Mouse (Mus musculus): ENCODE data around the gene Hs3st3a1. TPM values are rescaled to one million over a fixed set of nuclear protein-coding genes. Genes with fewer than 3 reads are reported as not detected.

Hs3st3a1 gene
- under 1 TPM; 0.70 to 0.91 (median 0.77) TPM for total RNA-seq (2022)

DNA sequence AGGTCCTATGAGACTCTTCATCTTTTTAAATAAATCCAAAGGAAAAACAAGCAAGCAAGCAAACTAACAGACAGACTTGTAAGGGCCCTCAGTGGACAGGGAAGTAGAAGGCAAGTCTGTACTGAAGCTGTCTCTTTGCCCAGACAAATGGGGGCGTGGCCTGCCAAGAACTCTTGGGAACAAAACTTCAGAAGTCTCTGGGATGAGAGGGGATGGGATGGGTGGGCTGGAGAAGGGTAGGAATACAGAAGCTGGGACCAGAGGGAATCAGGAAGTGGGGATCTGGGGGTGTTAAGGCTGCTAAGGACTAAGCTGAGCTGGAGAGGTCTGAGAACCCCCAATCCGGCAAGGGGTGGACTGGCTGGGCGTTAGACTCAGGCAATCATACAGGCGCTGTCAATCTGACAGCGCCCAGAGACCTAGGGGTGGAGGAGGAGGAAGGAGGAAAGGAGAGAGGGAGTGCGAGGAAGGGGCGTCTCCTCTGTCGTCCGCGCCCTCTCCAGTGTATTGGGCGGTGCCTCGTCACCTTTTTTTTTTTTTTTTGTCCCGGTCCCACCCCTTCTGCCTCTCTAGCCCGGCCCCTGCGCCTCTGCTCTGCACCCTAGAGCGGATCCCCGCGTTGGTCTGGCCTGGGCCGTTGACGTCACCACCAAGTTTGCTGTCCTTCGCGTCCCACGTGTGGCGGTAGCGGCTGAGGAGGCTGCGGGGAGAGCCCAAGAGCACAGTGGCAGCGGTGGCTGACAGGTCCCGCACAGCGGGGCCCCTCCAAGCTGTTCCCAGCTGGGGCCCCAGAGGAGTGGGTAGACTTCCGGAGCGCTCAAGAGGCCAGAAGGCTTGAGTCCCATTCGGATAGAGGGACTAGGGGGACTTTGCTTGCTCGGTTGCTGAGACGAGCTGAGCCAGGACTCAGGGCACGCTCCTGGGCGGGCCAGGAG, at the start of gene Hs3st3a1:
TSS of gene Hs3st3a1 (plus strand) at position 722 of the 935 bp plus-strand sequence.
- no peak for DNase-seq (ENCODE audit: low spot score in 2 of 2)

- no peak for DNase-seq (ENCODE audit: low spot score in 2 of 2)
These were observed 48.8 kb upstream of the Hs3st3a1 start for GRCm38 (mm10) chr11:64386333-64386732.

DNA sequence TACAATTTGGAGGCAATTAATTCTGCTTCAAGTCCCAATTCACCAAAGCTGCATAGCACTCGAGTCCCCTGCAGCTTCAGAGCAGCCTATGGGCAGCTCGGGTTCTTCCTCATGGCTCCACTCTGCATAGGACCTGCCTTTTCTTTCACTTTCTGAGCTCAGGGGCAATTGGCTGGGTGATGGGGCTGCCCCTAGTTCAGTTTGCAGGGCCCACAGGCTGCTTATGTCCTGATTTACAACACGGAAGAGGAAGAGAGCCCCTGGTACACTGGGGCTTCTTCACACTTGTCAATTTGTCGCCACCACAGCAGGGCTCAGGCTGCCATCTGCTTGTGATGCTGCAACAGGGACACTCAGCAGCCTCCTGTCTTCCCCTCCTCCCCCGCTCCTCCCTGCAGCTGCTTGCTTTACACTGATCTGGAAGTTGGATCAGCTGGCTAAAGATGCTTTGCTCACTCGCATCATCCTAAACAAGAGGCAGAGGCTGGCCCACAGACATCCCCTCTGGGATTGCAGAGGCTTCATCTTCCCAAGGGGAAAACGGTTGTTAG, 38.7 kb upstream of the Hs3st3a1 start:
- DNase-seq (ENCODE audit: low spot score in 2 of 2) = peak; percentile 67

GRCm38 (mm10) chr11:64396949-64397348, 38.2 kb upstream of the Hs3st3a1 start:
- no peak for DNase-seq (ENCODE audit: low spot score in 2 of 2)

DNA sequence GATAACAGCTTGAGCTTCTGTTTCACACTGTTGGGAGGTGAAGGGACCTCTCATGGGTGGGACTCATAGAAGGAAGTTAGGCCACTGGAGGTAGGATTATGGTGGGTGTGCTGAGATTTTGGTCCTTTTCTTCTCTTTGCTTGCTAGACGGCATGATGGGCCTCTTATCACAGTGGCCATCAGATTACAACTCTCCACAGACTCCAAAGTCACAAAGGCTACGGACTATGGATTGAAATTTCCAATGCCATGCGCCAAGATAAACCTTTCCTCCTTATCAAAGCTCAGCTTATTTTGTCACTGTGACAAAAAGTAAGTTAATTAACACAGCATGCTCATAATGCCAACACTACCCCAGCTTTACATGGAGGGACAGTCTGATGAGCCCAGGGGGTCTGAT, 37.5 kb upstream of the Hs3st3a1 start:
- no peak for DNase-seq (ENCODE audit: low spot score in 2 of 2)

DNA sequence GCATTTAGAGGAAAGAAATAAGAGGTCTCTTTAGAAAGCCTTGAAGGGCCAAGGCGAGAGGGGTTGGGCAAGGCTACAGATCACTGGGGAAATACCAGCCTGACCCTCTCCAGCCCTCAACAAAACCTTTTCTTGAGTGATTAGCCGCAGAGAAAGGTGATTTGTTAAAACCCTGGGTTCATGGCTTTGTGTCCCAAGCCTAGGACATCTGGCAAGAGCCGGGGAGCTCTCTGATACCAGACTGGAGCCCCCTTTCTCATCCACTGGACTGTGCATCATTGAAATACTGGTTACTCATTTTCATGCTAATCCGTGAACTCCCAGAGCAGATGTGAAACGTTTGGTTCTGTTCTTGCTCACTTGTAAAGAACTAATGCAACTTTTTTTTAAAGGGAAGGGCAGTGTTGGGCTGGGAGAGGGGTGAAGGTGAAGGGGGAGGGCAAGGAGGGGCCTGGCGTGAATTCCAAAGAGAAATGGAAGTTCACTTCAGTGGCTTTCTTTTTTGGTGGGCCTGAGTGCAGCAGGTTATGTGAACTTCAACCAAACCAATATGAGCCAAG, 34.5 kb upstream of the Hs3st3a1 start:
- no peak for DNase-seq (ENCODE audit: low spot score in 2 of 2)

GRCm38 (mm10) chr11:64418969-64419368, 16.2 kb upstream of the Hs3st3a1 start:
- DNase-seq (ENCODE audit: low spot score in 2 of 2) = no peak

DNA sequence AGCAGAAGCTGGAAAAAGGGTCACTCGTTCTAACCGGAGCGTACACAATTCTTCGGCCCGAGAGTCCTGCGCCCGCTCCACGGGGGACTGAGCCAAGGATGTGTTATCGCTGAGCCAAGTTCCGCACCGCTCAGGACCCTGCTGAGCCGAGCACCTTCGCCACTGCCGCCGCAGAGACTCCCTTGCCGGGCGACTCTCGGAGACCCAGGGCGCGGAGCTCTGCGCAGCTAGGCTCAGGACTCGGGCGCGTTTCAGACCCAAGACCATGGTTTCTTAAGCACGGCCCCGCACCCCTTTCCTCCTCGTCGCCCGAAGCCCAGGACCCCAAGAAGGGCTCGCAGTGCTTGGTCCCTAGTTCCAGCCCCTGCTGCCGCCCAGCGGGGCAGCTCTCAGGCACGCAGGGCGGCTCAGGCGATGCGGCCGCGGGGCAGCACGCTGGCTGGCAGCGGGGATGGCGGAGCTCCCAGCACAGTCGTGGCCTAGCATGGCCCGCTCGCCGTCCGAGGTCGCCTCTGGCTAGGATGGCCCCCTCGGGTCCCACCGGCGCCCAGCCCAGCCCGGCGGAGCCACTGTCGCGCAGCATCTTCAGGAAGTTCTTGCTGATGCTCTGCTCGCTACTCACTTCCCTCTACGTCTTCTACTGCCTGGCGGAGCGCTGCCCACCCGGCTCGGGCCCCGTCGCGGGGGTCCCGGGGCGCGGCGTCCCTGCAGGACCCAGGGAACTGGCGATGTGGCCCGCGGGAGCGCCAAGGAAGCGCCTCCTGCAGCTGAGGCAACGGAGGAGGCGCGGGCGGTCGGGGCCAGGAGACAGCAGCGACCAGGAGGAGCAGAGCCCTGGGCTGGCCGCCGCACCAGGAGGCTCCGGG, 647 bp downstream of the Hs3st3a1 start:
- DNase-seq (ENCODE audit: low spot score in 2 of 2) = peak in 1 of 2 experiments; percentile 7

- DNase-seq (ENCODE audit: low spot score in 2 of 2) = no peak
These were observed 1.2 kb downstream of the Hs3st3a1 start, which contains the start of gene F930015N05Rik for GRCm38 (mm10) chr11:64436412-64436727. TSS of gene F930015N05Rik (minus strand) at chr11:64436653.

DNA sequence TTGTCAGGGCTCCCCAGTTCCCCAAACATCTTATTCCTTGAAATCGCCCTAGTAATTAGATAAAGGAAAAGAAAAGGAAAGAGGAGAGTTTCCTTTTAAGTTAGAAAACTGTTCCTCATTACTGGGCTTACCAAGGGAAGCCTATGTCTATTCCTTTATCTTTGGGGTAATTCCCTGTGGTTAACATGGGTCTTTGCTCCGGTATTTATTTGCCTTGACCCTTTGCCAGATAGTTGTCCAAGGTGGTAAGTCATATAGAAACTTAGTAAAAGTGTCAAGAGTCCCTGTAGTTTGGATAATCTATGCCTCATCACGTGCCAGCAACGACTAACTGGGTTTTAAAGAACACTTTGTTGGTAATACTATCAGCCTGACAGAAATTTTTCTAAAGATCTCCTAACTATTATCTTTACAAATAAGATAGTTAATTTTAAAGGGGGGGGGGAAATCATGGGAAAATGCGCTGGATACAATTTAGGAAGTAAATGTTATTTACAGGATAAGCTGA, 1.7 kb downstream of the Hs3st3a1 start:
- no peak for DNase-seq (ENCODE audit: low spot score in 2 of 2)

GRCm38 (mm10) chr11:64437721-64438120, 2.6 kb downstream of the Hs3st3a1 start:
- no peak for DNase-seq (ENCODE audit: low spot score in 2 of 2)

- no peak for DNase-seq (ENCODE audit: low spot score in 2 of 2)
These were observed 3.8 kb downstream of the Hs3st3a1 start for GRCm38 (mm10) chr11:64438909-64439308.

DNA sequence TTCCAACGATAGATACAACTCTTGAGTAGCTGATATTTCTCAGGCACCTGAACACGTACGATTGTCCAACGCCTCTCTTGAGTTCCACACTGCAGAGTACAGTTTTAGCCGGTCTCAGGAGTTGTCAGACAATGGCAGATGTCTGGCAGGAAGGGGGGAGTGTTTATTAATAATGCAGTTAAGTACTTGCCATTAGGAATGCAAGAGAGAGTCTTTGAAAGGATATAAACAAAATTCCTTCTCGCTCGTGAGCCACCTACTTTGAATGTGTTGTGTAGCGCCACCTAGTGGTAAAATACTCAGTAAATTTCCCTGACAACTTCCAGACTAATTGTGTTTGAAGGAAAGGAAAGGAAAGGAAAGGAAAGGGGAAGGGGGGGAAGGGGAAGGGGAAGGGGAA, 7.0 kb downstream of the Hs3st3a1 start:
- peak; percentile 9 to 13 for DNase-seq (ENCODE audit: low spot score in 2 of 2)

GRCm38 (mm10) chr11:64442701-64443100, 7.6 kb downstream of the Hs3st3a1 start:
- no peak for DNase-seq (ENCODE audit: low spot score in 2 of 2)

GRCm38 (mm10) chr11:64445227-64445626, 10.1 kb downstream of the Hs3st3a1 start:
- DNase-seq (ENCODE audit: low spot score in 2 of 2) = no peak

DNA sequence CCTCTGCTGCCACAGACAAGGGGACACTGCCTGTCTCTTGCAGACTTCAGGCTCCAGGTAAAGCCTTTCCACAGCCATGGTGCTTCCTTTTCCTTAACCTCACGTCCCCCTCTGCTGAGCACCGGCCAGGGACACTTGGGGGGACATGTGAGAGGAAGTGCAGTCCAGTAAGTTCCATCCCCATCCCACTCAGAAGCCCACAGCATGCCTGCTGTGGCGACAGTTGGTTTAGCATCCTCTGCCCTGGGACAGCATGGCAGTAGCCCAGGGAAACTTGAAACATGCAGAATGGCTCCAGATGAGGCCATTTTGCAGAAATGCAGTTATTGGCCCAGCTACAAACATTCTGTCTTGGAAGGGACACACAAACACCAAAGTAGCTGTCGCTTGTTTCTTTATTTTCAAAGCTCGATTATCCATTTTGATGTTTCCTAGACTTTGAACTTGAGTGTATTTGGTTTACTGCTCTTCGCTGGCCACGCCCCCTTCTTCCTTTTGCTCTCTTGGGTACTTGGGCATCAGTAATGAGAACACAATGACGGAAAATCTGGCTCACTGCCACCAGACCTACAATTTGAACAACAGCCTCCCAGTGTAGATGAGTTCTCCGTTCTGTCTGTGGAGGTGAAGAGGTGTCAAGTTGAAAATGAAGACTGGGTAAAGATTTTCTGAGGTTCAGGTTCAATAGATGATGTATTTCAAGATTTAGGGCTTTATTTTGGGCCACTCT, 13.6 kb downstream of the Hs3st3a1 start:
- DNase-seq (ENCODE audit: low spot score in 2 of 2) = no peak

- no peak for DNase-seq (ENCODE audit: low spot score in 2 of 2)
These were observed 26.6 kb downstream of the Hs3st3a1 start for GRCm38 (mm10) chr11:64461746-64462145.

DNA sequence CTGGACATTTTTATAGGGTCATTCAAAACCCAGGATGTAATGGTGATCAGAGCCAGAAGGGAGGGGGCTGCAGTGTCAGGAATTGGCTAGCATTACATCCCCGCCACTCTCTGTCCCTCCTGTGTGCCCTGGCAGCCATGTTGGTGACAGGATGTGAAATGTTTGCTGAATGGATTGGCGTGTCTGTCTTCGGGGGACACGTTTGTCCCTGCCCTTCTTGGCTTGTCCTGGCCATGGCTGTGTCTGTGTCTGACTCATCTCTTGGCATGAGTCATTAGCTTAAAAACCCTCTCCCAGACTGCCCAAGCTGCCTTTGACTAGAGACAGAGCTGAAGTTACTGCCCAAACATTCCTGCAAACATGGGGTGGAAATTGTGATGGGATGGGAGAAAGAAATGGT, 33.6 kb downstream of the Hs3st3a1 start:
- no peak for DNase-seq (ENCODE audit: low spot score in 2 of 2)

- no peak for DNase-seq (ENCODE audit: low spot score in 2 of 2)
These were observed 35.6 kb downstream of the Hs3st3a1 start for GRCm38 (mm10) chr11:64470689-64471088.

DNA sequence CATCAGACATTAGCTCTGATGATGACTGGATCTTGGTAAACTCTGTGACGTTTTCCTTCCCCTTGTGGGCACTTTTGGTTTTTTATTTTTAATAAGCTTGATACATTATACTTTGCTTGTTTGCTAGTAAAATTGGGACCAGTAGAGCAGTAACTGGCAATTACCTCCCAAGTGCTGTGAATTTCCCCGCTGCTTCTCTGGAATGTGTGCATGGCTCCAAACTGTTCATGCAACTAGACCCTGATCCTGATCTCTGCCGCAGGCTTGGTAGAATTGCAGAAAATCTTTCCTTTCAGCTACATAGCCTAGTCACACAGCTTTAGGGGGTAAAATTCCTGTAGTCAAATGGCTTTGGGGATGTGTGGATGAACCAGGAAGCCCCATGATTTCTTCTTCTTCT, 38.5 kb downstream of the Hs3st3a1 start:
- DNase-seq (ENCODE audit: low spot score in 2 of 2) = no peak

DNA sequence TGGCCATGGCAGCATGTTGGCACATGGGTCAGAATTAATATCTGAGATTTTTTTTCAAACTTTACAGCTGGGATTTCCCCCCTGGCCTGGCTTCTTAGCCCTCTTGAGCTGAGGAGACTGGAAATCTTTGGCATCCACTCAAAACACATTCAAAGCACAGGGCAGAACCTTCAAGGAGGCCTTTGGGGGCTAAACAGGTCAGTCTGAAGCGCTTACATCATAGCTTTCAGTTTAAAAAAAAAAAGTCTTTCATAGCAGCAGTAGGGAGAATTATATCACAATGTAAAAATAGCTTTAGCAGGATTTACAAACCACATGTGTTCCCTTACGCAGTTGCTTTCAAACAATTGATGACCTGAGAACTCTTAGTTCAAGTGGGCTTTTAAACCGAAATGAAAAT, 46.3 kb downstream of the Hs3st3a1 start:
- DNase-seq (ENCODE audit: low spot score in 2 of 2) = no peak

Measured in layer of hippocampus, adult 8-10 months (tissue).